Mouse (Mus musculus): ENCODE data around the gene Creb3l2. TPM values are rescaled to one million over a fixed set of nuclear protein-coding genes. Genes with fewer than 3 reads are reported as not detected.
"Not testable (repeated sequence)": the region's sequence is repeated elsewhere in the genome, so short reads cannot be mapped to it uniquely, and the experiment has no call there.

Gene Creb3l2
- polyA plus RNA-seq, 1 experiment from 2014 or later: 4.9 TPM

DNA sequence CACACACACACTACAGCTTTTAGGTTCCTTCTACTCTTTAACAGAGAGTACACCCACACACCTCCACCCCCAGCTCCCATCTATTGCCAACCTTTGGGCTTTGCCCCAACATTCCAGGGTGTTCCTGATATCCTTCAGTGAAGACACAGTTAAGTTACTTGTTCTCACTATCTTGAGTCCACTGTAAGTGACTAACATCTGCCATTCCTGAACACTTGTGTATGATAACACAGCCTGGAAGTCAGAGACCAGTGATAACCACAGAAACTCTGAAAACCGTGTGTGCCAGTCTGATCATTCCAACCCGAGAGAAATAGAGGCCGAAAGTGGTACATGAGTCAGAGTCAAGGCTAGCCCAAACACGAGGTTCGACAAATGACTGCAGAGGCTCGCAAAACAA, 53.4 kb downstream of the Creb3l2 start:
- H3K4me3 ChIP-seq (ENCODE audit: inconsistent target): no peak overlapping the region
- H3K36me3 ChIP-seq (ENCODE audit: inconsistent target): no peaks in the 10 kb centered on the region
- H3K79me2 ChIP-seq (ENCODE audit: inconsistent target): no peaks in the 10 kb centered on the region
- H3K27ac ChIP-seq: no peak overlapping the region
- 89% methylated on average over 6 of the region's 6 CpGs for WGBS (ENCODE audit: missing documents)

DNA sequence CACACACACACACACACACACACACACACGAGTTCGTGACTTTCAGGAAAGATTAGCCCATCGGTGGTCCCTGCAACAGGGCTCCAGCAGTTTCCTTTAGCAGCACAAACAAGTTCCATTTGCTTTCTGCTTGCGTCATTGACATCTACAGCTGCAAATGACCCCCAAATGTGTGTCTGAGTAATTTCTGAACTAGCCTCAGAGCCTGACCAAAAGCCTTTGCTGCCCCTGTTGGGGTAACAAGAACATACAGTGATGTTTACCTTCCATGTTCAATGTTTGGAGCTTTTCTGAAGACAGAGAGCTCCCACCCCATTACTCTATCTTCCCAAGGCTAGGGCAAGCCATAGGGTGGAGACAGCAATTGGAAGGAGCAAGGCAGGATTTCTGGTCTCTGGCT, 54.7 kb downstream of the Creb3l2 start:
- Histone ChIP-seq H3K79me2 (ENCODE audit: inconsistent target) (no peaks in the 10 kb centered on the region), H3K27ac (no peak overlapping the region), H3K4me3 (ENCODE audit: inconsistent target) (no peak overlapping the region), H3K36me3 (ENCODE audit: inconsistent target) (no peaks in the 10 kb centered on the region)
- 95% methylated on average over 3 of the region's 4 CpGs for whole genome bisulfite sequencing (ENCODE audit: missing documents)

DNA sequence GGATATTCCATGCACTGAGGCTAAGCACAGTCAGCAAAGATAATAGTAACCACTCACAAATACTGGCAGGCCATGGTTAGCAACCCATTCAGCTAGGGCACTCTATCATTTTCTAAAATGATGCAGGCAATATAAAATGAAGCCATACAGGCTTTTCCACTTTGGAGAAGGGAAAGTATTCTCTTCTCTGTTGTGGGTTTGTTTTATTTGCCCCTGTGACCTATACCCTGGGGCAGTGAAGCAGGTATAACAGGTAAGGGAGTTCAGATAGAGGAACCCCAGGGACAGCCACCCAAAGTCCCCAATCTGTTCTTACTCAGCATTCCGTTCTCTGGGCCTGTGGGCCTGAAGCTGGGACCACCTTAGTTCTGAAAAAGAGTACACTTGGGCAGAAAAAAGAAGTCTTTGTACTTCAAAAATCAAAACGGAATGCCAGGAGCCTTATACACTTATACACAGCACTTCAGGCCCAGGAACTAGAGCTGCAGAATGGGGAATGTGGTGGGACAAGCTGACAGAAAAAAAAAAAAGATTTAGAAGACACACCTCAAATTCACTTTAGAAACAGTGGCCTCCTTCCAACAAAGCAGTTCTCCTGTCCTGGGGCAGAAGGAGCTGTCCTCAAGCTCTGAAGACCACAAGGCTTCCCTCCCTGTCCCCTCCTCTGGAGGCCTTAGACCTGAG, 56.2 kb downstream of the Creb3l2 start:
- H3K36me3 ChIP-seq (ENCODE audit: inconsistent target): no peaks in the 10 kb centered on the region
- no peak overlapping the region for H3K4me3 ChIP-seq (ENCODE audit: inconsistent target)
- WGBS (ENCODE audit: missing documents): 92% methylated on average over 2 of the region's 2 CpGs
- H3K27ac ChIP-seq: no peak overlapping the region
- no peaks in the 10 kb centered on the region for H3K79me2 ChIP-seq (ENCODE audit: inconsistent target)

DNA sequence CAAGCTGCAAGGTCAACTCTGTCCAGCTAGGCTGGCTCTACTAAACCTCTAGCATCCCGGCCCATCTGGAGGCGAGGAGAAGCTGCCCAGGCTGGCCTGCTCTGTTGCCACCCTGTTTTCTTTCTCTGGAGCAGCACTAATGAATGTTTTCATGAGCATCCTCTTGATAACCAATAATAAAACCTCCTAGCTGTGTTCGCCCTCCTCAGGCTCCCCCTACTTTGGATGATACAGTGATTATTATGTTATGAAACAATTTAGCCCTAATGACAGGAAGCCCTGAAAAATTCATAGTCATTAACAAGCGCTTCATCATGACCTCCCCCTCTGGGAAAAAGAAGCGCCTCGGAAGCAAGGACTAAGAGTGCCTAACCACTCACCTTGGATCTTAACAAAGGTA, 59.2 kb downstream of the Creb3l2 start:
- 96% methylated on average over 6 of the region's 6 CpGs for WGBS (ENCODE audit: missing documents)
- no peaks in the 10 kb centered on the region for H3K79me2 ChIP-seq (ENCODE audit: inconsistent target)
- H3K4me3 ChIP-seq (ENCODE audit: inconsistent target): no peak overlapping the region
- H3K36me3 ChIP-seq (ENCODE audit: inconsistent target): no peaks in the 10 kb centered on the region
- H3K27ac ChIP-seq: no peak overlapping the region

DNA sequence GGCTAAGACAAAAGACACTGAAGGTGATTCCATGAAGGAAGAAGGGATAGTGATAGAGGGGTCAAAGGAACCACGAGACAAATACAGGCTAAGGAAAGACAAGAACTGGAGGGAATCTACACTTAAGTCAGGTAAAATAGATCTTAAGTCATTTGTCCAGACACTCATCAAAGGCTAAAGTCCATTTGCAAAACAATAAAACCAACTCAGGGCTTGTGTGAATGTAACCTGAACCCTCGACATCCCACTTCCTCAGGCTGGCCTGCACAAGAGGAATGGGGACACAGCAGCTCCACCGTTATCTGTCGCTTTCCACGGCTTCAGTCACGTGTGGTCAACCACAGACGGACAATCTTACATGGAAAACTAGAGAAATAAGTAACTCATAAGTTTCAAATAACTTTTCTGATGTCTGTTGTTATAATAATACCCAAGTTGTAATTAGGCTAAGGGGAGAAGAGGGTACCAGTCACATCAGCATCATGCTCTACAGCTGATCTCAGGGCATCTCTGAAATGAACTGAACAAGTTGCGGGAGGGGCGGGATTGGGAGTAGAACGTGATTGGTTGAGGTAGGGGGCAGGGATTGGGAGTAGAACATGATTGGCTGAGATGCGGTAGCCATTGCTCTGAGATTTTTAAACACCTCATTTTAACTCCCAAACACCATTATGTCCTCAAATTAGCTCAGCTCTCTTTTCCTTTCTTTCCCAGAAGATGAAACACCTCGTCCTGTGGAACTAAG, 63.9 kb downstream of the Creb3l2 start:
- H3K27ac ChIP-seq: no peak overlapping the region
- H3K79me2 ChIP-seq (ENCODE audit: inconsistent target): no peaks in the 10 kb centered on the region
- H3K4me3 ChIP-seq (ENCODE audit: inconsistent target): no peak overlapping the region
- whole genome bisulfite sequencing (ENCODE audit: missing documents): 94% methylated on average over 12 of the region's 12 CpGs
- no peaks in the 10 kb centered on the region for H3K36me3 ChIP-seq (ENCODE audit: inconsistent target)

DNA sequence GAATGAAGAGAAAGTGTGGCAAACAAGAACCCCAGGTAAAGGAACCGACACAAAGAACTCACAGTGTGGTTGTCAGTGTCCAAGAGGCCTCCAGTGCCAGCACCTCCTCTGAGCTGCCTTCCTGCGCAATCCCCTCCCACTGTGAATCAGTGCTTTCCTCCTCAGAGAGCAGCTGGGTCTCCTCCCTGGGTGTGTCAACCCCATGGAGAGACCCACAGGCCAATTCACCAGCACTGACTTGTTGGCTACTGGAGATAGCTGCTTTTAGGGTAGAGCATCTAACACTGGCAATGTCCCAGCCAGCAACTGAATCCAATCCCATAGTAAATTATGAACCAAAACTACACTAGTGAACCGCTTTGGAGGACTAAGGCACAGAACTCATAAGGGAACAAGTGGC, 64.6 kb downstream of the Creb3l2 start:
- not testable (repeated sequence) for H3K36me3 ChIP-seq (ENCODE audit: inconsistent target); H3K79me2 ChIP-seq (ENCODE audit: inconsistent target); H3K4me3 ChIP-seq (ENCODE audit: inconsistent target); H3K27ac ChIP-seq
- WGBS (ENCODE audit: missing documents): 98% methylated on average over 3 of the region's 3 CpGs

DNA sequence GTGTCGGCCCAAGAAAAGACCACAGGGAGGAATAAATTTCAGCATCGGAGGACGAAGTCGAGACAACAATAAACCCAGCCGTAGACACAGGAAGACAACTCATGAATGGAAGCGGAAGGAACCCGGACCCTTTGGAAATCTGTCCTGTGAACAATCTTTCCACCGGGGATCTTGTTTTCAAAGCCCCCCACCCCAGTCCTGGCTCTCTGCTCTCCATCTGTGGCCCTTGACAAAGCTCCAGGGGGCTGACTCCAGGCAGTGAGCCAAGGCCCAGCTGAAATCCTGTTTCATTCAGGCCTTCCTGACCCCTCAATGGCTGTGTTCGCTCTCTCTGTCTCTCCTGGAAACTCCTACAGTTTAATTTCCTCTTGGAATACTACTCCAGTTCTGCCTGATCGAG, 66.5 kb downstream of the Creb3l2 start:
- H3K4me3 ChIP-seq (ENCODE audit: inconsistent target): no peak overlapping the region
- 91% methylated on average over 10 of the region's 10 CpGs for WGBS (ENCODE audit: missing documents)
- H3K27ac ChIP-seq: no peak overlapping the region
- H3K79me2 ChIP-seq (ENCODE audit: inconsistent target): no peaks in the 10 kb centered on the region
- H3K36me3 ChIP-seq (ENCODE audit: inconsistent target): no peaks in the 10 kb centered on the region

DNA sequence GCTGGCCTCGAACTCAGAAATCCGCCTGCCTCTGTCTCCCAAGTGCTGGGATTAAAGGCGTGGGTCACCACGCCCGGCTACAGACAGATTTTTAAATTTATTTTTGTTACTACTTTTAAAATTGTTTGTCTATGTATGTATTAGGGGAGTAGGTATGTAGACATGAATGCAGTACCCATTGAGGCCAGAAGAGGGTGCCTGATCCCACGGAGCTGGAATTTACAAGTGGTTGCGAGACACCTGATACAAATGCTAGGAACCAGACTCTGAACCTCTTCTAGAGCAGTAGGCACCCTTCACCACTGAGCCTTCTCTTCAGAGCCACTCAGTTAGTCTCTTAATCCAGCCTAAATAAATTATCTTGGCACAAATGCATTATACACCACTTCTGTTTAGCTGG, 70.6 kb downstream of the Creb3l2 start:
- Histone ChIP-seq H3K27ac (no peak overlapping the region), H3K79me2 (ENCODE audit: inconsistent target) (no peaks in the 10 kb centered on the region), H3K36me3 (ENCODE audit: inconsistent target) (no peaks in the 10 kb centered on the region), H3K4me3 (ENCODE audit: inconsistent target) (no peak overlapping the region)
- 83% methylated on average over 7 of the region's 7 CpGs for WGBS (ENCODE audit: missing documents)

DNA sequence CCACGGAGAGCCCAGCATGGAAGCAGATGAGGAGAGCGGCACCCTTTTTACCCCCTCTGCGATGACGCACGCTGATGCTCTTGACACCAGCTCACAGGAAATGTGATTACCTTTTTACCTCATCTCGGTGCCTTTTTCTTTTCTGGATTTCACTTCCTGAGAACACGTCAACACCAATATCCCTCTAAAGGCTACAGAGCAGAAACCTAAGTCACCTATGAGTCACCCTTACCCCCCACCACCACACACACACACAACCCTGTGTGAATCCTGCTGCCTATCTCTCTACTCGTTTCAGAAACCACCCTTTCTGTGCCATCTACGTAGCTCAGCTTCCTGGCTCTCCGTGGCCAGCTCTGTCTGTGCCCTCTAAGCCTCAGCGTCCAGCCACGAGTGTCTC, 71.4 kb downstream of the Creb3l2 start:
- no peak overlapping the region for H3K27ac ChIP-seq
- no peaks in the 10 kb centered on the region for H3K36me3 ChIP-seq (ENCODE audit: inconsistent target)
- no peaks in the 10 kb centered on the region for H3K79me2 ChIP-seq (ENCODE audit: inconsistent target)
- no peak overlapping the region for H3K4me3 ChIP-seq (ENCODE audit: inconsistent target)
- WGBS (ENCODE audit: missing documents): 87% methylated on average over 12 of the region's 12 CpGs

DNA sequence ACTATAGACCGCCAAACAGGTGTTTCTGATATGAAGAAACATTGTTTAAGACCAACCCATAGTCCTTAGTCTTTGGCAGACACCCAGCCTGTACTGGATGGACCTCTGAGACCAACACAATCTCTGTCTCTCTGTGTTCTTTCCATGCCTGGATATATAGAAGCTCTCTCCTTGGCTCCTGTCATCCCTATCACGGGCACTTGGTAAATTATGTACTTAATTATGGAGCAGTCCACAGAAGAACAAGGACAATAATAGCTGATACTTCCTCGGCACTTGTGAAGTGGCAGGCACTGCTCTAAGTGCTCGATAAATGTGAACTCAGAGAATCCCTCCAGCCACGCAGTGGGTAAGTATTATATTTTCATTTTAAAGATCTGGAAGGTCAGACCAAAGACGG, 72.2 kb downstream of the Creb3l2 start:
- 98% methylated on average over 6 of the region's 6 CpGs for WGBS (ENCODE audit: missing documents)
- Histone ChIP-seq H3K4me3 (ENCODE audit: inconsistent target) (no peak overlapping the region), H3K36me3 (ENCODE audit: inconsistent target) (no peaks in the 10 kb centered on the region)

DNA sequence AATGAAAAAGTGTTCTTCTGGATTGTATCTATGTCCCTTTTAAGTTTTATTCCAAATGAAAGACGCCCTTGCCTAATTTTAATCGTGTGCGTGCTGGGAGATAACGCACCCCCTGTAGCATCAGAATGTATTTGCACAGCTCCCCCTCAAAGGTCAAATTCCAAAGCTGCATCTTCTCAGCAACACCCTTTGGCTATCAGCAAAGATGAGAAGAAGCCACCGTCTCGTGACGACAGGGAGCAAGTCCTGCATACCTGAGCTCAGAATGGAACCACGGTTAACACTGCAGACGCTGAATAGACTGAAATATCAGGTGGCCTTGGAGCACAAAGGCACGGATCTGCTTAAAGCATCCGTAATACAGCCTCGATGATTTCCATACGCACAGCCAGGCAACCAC, 73.7 kb downstream of the Creb3l2 start:
- no peak overlapping the region for H3K27ac ChIP-seq
- 94% methylated on average over 13 of the region's 13 CpGs for WGBS (ENCODE audit: missing documents)
- no peaks in the 10 kb centered on the region for H3K79me2 ChIP-seq (ENCODE audit: inconsistent target)
- no peak overlapping the region for H3K4me3 ChIP-seq (ENCODE audit: inconsistent target)
- H3K36me3 ChIP-seq (ENCODE audit: inconsistent target): no peaks in the 10 kb centered on the region

More for the DNA sequence above, 72.2 kb downstream of the Creb3l2 start:
- H3K27ac ChIP-seq: no peak overlapping the region
- H3K79me2 ChIP-seq (ENCODE audit: inconsistent target): no peaks in the 10 kb centered on the region

DNA sequence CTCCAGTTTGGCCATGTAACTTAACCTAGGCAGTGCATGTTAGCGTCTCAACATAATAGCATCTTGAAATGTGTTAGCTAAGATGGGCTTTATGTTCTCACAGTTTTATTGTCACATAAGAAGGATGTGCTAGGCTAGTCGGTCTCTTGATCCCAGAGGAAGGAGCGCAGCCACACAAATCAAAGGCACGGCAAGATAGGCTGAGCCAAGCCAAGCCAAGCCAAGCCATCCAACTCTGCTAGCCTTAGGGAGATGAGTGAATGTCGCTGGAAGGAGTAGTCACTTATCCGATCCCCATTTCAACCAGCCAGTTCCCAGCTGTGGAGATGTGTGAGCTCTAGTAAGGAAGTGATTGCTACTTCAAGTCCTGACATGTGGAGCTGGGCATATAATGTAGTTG, 75.0 kb downstream of the Creb3l2 start:
- 94% methylated on average over 6 of the region's 6 CpGs for whole genome bisulfite sequencing (ENCODE audit: missing documents)
- Histone ChIP-seq H3K27ac (no peak overlapping the region), H3K4me3 (ENCODE audit: inconsistent target) (no peak overlapping the region), H3K79me2 (ENCODE audit: inconsistent target) (no peaks in the 10 kb centered on the region), H3K36me3 (ENCODE audit: inconsistent target) (no peaks in the 10 kb centered on the region)

DNA sequence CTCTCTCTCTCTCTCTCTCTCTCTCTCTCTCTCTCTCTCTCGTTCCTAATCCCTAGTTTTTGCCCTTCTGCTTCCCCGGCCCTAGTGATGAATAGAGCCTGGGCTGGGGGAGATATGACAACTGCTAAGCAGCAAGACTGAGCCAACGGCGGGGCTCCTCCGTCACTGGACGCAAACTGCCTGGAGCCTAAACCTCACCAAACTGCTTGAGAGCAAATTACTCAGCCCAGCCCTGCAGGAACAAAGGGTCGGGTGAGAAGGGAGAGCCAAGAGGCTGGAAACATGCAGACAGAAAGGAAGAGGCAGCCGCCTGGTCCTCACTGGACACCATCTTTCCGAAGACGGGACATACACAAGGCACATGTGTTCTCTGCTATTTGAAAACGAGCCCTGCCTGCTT, 76.8 kb downstream of the Creb3l2 start:
- 95% methylated on average over 10 of the region's 11 CpGs for WGBS (ENCODE audit: missing documents)
- no peaks in the 10 kb centered on the region for H3K36me3 ChIP-seq (ENCODE audit: inconsistent target)

DNA sequence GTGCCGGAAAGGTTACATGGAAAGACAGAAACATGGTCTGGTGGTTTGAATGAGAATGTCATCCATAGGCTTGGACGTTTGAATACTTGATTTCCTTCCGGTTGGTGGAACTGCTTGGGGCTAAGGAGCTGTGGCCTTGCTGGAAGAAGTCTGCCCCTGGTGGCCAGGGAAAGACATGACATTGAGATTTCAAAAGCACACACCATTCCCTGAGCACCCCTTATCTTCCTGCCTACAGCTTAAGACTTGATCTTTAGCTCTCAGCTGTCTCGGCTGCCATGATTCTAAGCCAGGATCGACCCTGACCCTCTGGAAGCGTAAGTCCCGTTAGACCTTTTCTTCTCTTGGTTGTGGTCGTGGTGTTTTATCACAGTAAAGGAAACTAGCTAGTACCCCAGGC, 77.6 kb downstream of the Creb3l2 start:
- Histone ChIP-seq H3K79me2 (ENCODE audit: inconsistent target) (no peaks in the 10 kb centered on the region), H3K4me3 (ENCODE audit: inconsistent target) (no peak overlapping the region), H3K27ac (no peak overlapping the region), H3K36me3 (ENCODE audit: inconsistent target) (no peaks in the 10 kb centered on the region)
- WGBS (ENCODE audit: missing documents): 94% methylated on average over 8 of the region's 8 CpGs

More for the DNA sequence above, 76.8 kb downstream of the Creb3l2 start:
- Histone ChIP-seq H3K27ac (no peak overlapping the region), H3K4me3 (ENCODE audit: inconsistent target) (no peak overlapping the region), H3K79me2 (ENCODE audit: inconsistent target) (no peaks in the 10 kb centered on the region)

DNA sequence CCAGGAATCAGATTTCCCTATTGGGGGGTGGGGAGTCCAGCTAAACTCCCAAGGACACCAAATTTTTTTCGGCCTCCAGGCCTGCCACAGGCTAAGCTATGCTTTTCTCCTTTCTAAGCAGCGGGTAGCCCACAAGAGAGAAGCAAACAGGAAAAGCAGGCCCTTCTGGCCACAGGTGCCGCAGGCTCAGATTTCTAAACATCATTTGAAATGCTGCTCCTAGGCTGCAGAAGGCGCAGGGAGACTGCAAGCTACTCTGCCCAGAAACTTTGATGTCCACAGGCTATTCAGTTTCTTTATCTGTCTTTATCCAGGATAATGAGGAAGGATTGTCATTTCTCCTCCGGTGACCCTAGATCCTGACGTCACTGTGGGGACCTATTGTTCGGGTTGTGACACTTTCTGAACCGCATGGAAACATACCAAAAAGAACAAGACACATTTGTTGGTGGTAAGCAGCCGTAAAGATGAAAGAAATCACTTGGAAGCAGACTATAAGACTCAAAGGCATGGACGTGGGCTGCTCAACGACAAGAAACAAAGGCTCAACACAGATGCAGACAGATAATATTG, 81.0 kb downstream of the Creb3l2 start:
- H3K27ac ChIP-seq: no peak overlapping the region
- H3K36me3 ChIP-seq (ENCODE audit: inconsistent target): no peaks in the 10 kb centered on the region
- 84% methylated on average over 11 of the region's 11 CpGs for WGBS (ENCODE audit: missing documents)
- no peaks in the 10 kb centered on the region for H3K79me2 ChIP-seq (ENCODE audit: inconsistent target)
- H3K4me3 ChIP-seq (ENCODE audit: inconsistent target): no peak overlapping the region
